Mouse (Mus musculus): ENCODE measurements around the gene Fgfr2.
"Not testable (repeated sequence)": the region's sequence is repeated elsewhere in the genome, so short reads cannot be mapped to it uniquely, and the experiment has no call there.

Fgfr2 gene

GRCm38 (mm10) chr7:131114434-131114833 lies 2008.7 kb downstream of the Fgfr2 start:
- DNase-seq (ENCODE audit: low read depth, low spot score) = no peak

- DNase-seq (ENCODE audit: low read depth, low spot score) = no peak
Measured at GRCm38 (mm10) chr7:131113676-131114075, 2009.5 kb downstream of the Fgfr2 start.

GRCm38 (mm10) chr7:131112486-131112885 lies 2010.7 kb downstream of the Fgfr2 start:
- DNase-seq (ENCODE audit: low read depth, low spot score) = peak; percentile 65

- DNase-seq (ENCODE audit: low read depth, low spot score) = not testable (repeated sequence)
Measured at GRCm38 (mm10) chr7:131082403-131082802, 2040.7 kb downstream of the Fgfr2 start.

GRCm38 (mm10) chr7:131075956-131076355 lies 2047.2 kb downstream of the Fgfr2 start:
- DNase-seq (ENCODE audit: low read depth, low spot score) = peak; percentile 52

- not testable (repeated sequence) for DNase-seq (ENCODE audit: low read depth, low spot score)
Measured at GRCm38 (mm10) chr7:131074098-131074497, 2049.1 kb downstream of the Fgfr2 start.

GRCm38 (mm10) chr7:131073476-131073875 lies 2049.7 kb downstream of the Fgfr2 start:
- not testable (repeated sequence) for DNase-seq (ENCODE audit: low read depth, low spot score)

- peak; percentile 28 for DNase-seq (ENCODE audit: low read depth, low spot score)
Measured at GRCm38 (mm10) chr7:131068191-131068590, 2055.0 kb downstream of the Fgfr2 start.

GRCm38 (mm10) chr7:131062541-131062940 lies 2060.6 kb downstream of the Fgfr2 start:
- peak; percentile 16 for DNase-seq (ENCODE audit: low read depth, low spot score)

- DNase-seq (ENCODE audit: low read depth, low spot score) = not testable (repeated sequence)
Measured at GRCm38 (mm10) chr7:131059808-131060207, 2063.3 kb downstream of the Fgfr2 start.

- DNase-seq (ENCODE audit: low read depth, low spot score) = not testable (repeated sequence)
Measured at GRCm38 (mm10) chr7:131057918-131058317, 2065.2 kb downstream of the Fgfr2 start.

GRCm38 (mm10) chr7:131054808-131055370 lies 2068.3 kb downstream of the Fgfr2 start:
- DNase-seq (ENCODE audit: low read depth, low spot score) = peak; percentile 78

GRCm38 (mm10) chr7:131049829-131050228 lies 2073.3 kb downstream of the Fgfr2 start:
- DNase-seq (ENCODE audit: low read depth, low spot score) = not testable (repeated sequence)

- peak; percentile 32 for DNase-seq (ENCODE audit: low read depth, low spot score)
Measured at GRCm38 (mm10) chr7:131045258-131045835, 2077.8 kb downstream of the Fgfr2 start.

GRCm38 (mm10) chr7:131042657-131043056 lies 2080.5 kb downstream of the Fgfr2 start:
- peak; percentile 10 for DNase-seq (ENCODE audit: low read depth, low spot score)

GRCm38 (mm10) chr7:131040760-131041159 lies 2082.4 kb downstream of the Fgfr2 start:
- DNase-seq (ENCODE audit: low read depth, low spot score) = not testable (repeated sequence)

- DNase-seq (ENCODE audit: low read depth, low spot score) = no peak
Measured at GRCm38 (mm10) chr7:131037083-131037482, 2086.1 kb downstream of the Fgfr2 start.

GRCm38 (mm10) chr7:131036396-131036795 lies 2086.8 kb downstream of the Fgfr2 start:
- DNase-seq (ENCODE audit: low read depth, low spot score) = no peak

- no peak for DNase-seq (ENCODE audit: low read depth, low spot score)
Measured at GRCm38 (mm10) chr7:131031755-131032154, 2091.4 kb downstream of the Fgfr2 start, which contains the start of gene Dmbt1. Dmbt1 (plus strand) TSS chr7:131032053.

GRCm38 (mm10) chr7:131027557-131027956 lies 2095.6 kb downstream of the Fgfr2 start:
- no peak for DNase-seq (ENCODE audit: low read depth, low spot score)

GRCm38 (mm10) chr7:131024807-131025206 lies 2098.3 kb downstream of the Fgfr2 start:
- DNase-seq (ENCODE audit: low read depth, low spot score) = no peak

GRCm38 (mm10) chr7:131019181-131019580 lies 2104.0 kb downstream of the Fgfr2 start:
- no peak for DNase-seq (ENCODE audit: low read depth, low spot score)

- DNase-seq (ENCODE audit: low read depth, low spot score) = no peak
Measured at GRCm38 (mm10) chr7:131011901-131012300, 2111.2 kb downstream of the Fgfr2 start.

Data from ZHBTc4 (cell line).